Mouse (Mus musculus): Measurements from ENCODE around the gene Thoc2. TPM values are rescaled to one million over a fixed set of nuclear protein-coding genes. Genes with fewer than 3 reads are reported as not detected.
A peak's percentile ranks its signal among the peaks of the same experiment; 100 is the strongest.
"Not testable (repeated sequence)": the region's sequence is repeated elsewhere in the genome, so short reads cannot be mapped to it uniquely, and the experiment has no call there.

The Thoc2 gene
- 2.1 TPM in 1 of 2 replicates, not detected in the other for polyA plus RNA-seq (2012; ENCODE audit: insufficient read depth, low replicate concordance)

DNA sequence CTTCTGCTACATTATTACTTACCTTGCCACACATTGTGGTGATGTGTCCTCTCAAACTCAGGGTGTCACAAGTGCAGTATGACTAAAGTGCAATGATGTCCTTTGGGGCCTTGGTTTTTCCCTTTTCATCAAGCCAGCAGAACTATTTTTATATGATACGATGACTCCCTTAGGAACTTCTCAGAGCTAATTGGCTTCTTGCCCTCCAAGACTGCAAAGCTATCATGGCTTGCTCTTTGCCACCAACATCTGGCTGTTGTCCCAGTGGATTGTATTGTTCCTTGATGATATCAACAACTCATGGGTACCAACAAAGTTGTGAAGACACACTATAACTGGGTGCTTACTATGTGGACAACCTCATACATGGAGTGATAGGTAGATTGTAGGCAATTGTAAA lies at the start of gene Thoc2:
TSS of gene Thoc2 (minus strand) at position 101 of the 400 bp plus-strand sequence.
- Histone ChIP-seq H3K4me1 (no peaks in the 10 kb centered on the region), H3K36me3 (replicated peaks; ENCODE audit: low read length) (no peaks in the 10 kb centered on the region), H3K4me3 (replicated peaks) (no peak within 1 kb of the TSS), H3K27me3 (replicated peaks) (peaks cover 2% of the 10 kb centered on the region), H3K9me3 (no peaks in the 10 kb centered on the region)
- TF ChIP-seq FLI1 (IDR thresholded peaks at IDR 0.05; ENCODE audit: low read length) (no peak), GATA1 (IDR thresholded peaks at IDR 0.05; ENCODE audit: borderline replicate concordance, low read length) (no peak)

DNA sequence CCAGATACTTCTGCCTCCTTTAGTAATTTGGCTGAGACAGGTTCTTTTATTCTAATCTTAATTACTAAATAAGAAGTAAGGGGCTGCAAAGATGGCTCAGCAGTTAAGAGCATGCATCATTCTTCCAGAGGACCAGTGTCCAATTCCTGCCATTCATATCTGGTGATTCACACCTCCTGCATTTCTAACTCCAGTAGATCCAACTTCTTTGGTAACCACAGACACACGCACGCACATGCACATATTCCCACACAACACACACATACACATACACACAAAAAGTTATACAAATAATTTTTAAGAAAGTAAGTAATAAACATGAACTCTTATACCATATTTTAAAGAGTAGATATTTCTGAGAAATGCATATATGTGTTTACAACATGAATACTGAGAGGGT lies 49.6 kb upstream of the Thoc2 start:
- Histone ChIP-seq H3K36me3 (replicated peaks; ENCODE audit: low read length) (no peaks in the 10 kb centered on the region), H3K4me1 (no peaks in the 10 kb centered on the region), H3K9me3 (peaks cover 12% of the 10 kb centered on the region), H3K4me3 (replicated peaks) (no peak overlapping the region), H3K27me3 (replicated peaks) (peaks cover 3% of the 10 kb centered on the region)
- TF ChIP-seq GATA1 (IDR thresholded peaks at IDR 0.05; ENCODE audit: borderline replicate concordance, low read length), result no peak
- no peak for TF ChIP-seq FLI1 (IDR thresholded peaks at IDR 0.05; ENCODE audit: low read length)

DNA sequence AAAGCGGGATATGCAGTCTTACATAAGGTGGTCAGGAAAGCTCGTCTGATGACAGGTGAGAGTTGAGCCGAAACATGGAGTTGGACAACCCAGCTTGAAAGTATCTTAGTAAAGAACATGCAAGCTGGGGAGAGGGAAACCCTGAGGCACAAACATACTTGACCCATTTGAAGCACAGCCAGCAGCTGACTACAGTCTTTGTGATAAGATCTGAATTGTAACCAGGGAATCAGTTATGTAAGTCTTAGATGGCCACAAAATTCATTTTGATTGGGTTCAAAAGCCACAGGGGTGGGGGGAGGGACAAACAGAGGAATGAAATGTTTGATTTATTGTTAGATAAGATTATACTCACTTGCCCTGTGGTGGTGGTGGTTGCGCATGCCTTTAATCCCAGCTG lies 48.9 kb upstream of the Thoc2 start:
- Histone ChIP-seq H3K36me3 (replicated peaks; ENCODE audit: low read length) (no peaks in the 10 kb centered on the region), H3K27me3 (replicated peaks) (no peaks in the 10 kb centered on the region), H3K4me3 (replicated peaks) (no peak overlapping the region), H3K9me3 (0 out of 2 replicates have a peak, but pooled peaks cover 5% of the 10 kb centered on the region), H3K4me1 (no peaks in the 10 kb centered on the region)
- no peak for TF ChIP-seq GATA1 (IDR thresholded peaks at IDR 0.05; ENCODE audit: borderline replicate concordance, low read length)
- no peak for TF ChIP-seq FLI1 (IDR thresholded peaks at IDR 0.05; ENCODE audit: low read length)

DNA sequence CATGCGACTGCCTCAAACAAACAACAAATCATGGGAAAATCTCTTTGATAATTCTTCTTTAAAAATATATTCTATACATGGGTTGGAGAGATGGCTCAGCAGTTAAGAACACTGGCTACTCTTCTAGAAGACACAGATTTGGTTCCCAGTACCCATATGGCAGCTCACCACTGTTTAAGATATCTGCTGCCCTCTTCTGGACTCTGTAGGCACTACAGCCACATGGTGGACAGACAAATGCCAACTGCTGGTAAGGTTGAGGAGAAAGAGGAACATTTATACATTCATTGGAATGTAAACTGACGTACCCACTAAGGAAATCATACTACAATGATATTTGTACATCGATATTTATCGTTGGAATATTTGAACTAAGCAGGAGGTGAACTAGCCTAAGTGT lies 36.7 kb upstream of the Thoc2 start:
- H3K36me3 ChIP-seq (replicated peaks; ENCODE audit: low read length), result no peaks in the 10 kb centered on the region
- no peak overlapping the region for H3K4me3 ChIP-seq (replicated peaks)
- TF ChIP-seq GATA1 (IDR thresholded peaks at IDR 0.05; ENCODE audit: borderline replicate concordance, low read length), result no peak
- no peak for TF ChIP-seq FLI1 (IDR thresholded peaks at IDR 0.05; ENCODE audit: low read length)
- H3K4me1 ChIP-seq, result no peaks in the 10 kb centered on the region
- peaks cover 7% of the 10 kb centered on the region for H3K27me3 ChIP-seq (replicated peaks)
- no peaks in the 10 kb centered on the region for H3K9me3 ChIP-seq

DNA sequence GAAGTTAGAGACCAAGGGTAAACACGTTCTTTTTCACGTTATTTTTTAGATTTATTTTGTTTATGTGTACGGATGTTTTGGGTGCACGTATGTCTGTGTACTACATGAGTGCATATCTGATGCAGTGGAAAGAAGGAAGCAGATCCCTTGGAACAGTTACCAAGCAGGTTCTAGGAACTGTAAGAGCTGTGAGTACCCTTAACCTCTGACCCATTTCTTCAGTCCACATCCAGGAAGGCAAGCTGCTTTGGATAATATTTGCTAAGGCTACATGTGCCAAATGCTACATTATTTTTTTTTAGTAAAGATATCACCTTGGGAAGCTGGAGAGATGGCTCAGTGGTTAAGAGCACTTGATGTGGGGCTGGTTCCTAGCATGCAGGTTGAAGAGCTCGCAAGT lies 21.4 kb upstream of the Thoc2 start:
- TF ChIP-seq GATA1 (IDR thresholded peaks at IDR 0.05; ENCODE audit: borderline replicate concordance, low read length) (no peak), FLI1 (IDR thresholded peaks at IDR 0.05; ENCODE audit: low read length) (no peak)
- no peaks in the 10 kb centered on the region for H3K9me3 ChIP-seq
- H3K27me3 ChIP-seq (replicated peaks), result no peaks in the 10 kb centered on the region
- no peaks in the 10 kb centered on the region for H3K36me3 ChIP-seq (replicated peaks; ENCODE audit: low read length)
- H3K4me3 ChIP-seq (replicated peaks), result no peak overlapping the region
- no peaks in the 10 kb centered on the region for H3K4me1 ChIP-seq

DNA sequence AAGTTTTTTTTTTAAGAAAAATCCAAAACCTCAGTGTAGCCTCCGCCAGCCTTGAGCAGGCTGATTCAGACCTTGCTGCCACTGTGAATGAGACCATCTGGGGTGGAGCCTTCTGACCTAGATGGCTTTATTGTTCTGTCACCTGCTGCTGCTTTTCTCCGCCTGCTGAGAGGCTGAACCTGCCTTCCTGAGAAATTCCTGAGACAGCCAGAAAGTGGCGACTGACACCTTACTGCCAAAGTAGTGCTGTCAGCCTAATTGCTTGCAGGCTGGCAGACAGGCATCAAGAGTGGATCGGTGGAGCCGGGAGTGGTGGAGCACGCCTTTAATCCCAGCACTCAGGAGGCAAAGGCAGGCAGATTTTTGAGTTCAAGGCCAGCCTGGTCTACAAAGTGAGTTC lies 11.3 kb upstream of the Thoc2 start:
- peaks cover 12% of the 10 kb centered on the region for H3K9me3 ChIP-seq
- H3K4me3 ChIP-seq (replicated peaks); H3K27me3 ChIP-seq (replicated peaks); H3K36me3 ChIP-seq (replicated peaks; ENCODE audit: low read length); H3K4me1 ChIP-seq: not testable (repeated sequence)

DNA sequence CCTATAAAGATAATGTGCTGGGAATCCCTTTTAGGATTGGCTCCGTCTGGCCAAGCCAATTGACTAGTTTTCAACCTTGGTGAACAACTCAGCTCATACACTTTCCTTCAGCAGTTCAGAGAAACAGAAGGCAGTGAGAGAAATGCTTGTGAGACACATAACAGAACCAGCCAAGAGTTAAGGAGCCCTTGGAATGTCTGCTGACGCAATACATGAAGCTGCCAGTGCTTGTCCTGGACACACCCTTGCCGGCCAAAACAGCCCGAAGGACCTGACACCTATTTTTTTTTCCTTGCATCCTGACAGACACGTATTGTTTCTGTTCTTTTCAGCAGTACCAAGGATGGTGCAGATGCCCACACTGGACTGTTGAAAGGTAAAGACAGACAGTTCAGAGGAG lies 4.2 kb upstream of the Thoc2 start:
- Histone ChIP-seq H3K36me3 (replicated peaks; ENCODE audit: low read length) (no peaks in the 10 kb centered on the region), H3K4me1 (no peaks in the 10 kb centered on the region), H3K4me3 (replicated peaks) (no peak overlapping the region), H3K9me3 (peaks cover 10% of the 10 kb centered on the region), H3K27me3 (replicated peaks) (peaks cover 2% of the 10 kb centered on the region)
- TF ChIP-seq GATA1 (IDR thresholded peaks at IDR 0.05; ENCODE audit: borderline replicate concordance, low read length) (no peak), FLI1 (IDR thresholded peaks at IDR 0.05; ENCODE audit: low read length) (no peak)

DNA sequence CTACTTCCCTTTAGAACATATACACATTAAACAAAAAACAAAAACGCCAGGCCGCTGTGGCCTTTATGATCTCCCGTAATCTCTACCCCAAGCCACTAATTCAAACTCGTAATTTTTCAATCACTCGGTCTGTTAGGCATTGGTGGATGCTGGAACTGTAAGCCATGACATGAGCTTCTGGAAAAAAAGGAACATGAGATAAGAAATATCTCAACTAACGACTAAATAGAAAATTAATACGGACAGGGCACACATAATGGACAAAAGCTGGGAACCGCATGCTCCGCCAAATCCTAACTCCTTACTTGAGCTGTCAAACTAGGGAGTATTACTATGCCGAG lies 8.4 kb downstream of the Thoc2 start:
- TF ChIP-seq FLI1 (IDR thresholded peaks at IDR 0.05; ENCODE audit: low read length) (no peak), GATA1 (IDR thresholded peaks at IDR 0.05; ENCODE audit: borderline replicate concordance, low read length) (no peak)
- Histone ChIP-seq H3K36me3 (replicated peaks; ENCODE audit: low read length) (no peaks in the 10 kb centered on the region), H3K4me3 (replicated peaks) (peak overlapping the region; percentile 92), H3K9me3 (peaks cover 9% of the 10 kb centered on the region), H3K27me3 (replicated peaks) (peaks cover 2% of the 10 kb centered on the region), H3K4me1 (peaks cover 9% of the 10 kb centered on the region; the same call in 1 of the 2 replicates)

DNA sequence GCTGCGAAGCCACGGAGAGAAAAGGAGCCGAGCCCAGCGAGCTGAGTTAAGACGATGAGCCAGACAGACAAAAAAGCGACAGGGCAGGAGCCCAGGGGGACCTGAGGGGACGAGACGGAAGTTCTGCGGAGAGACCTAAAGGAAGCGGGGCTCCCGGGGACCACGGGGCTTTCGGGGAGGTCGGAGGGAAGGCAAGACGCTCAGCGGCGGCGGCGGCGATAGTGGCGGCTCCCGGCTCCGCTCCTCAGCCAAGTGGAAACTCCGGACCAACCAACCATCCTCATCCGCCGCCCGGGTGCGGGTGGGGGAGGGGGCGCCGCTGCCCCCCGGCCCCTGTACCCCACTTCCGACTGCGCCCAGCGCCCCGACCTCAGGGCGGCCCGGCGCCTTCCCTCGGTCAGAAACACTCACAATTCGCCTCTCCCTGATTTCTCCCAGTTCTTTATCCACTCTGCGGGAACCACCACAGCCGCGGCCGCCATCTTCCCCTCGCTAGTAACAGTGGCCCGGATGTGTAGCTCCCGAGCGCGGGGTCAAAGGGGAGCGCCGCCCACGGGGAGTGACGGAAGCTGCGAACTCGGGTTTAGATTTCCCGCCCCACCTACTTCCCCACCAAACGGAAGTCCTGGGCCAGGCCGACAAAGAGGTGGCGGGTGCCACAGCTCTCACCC lies 8.9 kb downstream of the Thoc2 start:
- Histone ChIP-seq H3K4me1 (peaks cover 11% of the 10 kb centered on the region), H3K9me3 (peaks cover 9% of the 10 kb centered on the region), H3K27me3 (replicated peaks) (peaks cover 2% of the 10 kb centered on the region), H3K36me3 (replicated peaks; ENCODE audit: low read length) (no peaks in the 10 kb centered on the region), H3K4me3 (replicated peaks) (peak overlapping the region; percentile 92)
- TF ChIP-seq FLI1 (IDR thresholded peaks at IDR 0.05; ENCODE audit: low read length), result peak; percentile 68; the same call in 1 of the 2 replicates
- no peak for TF ChIP-seq GATA1 (IDR thresholded peaks at IDR 0.05; ENCODE audit: borderline replicate concordance, low read length)

DNA sequence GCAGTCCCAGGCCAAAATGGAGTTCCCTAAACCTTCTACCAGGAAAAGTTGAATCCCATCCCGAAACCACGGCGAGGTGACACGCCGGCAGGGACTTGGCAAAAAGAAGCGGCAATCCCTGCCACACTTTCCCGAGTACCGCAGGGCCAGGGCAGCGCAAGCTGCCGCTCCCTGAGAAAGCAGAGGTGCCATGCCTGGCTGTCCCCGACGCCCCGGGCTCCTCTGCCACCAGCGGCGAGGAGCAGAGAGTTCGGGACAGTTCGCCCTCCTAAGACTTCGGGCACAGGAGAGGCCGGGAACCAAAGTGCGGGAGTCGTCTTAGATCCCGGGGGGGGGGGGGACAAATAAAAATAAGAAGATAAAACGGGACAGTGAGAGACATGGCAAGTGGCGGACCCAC lies 9.5 kb downstream of the Thoc2 start:
- H3K4me1 ChIP-seq, result peaks cover 15% of the 10 kb centered on the region
- peak overlapping the region; percentile 92 for H3K4me3 ChIP-seq (replicated peaks)
- H3K36me3 ChIP-seq (replicated peaks; ENCODE audit: low read length), result no peaks in the 10 kb centered on the region
- H3K27me3 ChIP-seq (replicated peaks), result peaks cover 2% of the 10 kb centered on the region
- TF ChIP-seq FLI1 (IDR thresholded peaks at IDR 0.05; ENCODE audit: low read length) (no peak), GATA1 (IDR thresholded peaks at IDR 0.05; ENCODE audit: borderline replicate concordance, low read length) (no peak)
- H3K9me3 ChIP-seq, result peaks cover 9% of the 10 kb centered on the region

DNA sequence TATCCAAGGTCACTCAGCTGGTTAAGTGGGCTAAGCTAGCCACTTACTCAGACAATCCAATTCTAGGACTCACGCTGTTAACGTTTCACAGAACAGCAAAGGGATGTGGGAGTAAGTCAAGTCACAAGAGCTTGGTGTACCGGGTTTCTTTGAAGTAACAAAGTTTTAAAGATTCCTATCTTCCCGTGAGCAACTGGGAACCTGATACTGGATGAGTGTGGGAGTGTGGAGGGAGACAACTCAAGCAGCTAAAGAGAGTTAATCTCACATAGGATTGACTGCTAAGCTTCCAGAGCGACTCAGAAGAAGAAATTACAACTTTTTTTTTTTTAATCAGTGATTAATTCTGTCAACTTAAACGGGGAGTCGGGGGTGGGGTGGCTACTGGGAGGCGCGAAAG lies 10.0 kb downstream of the Thoc2 start:
- Histone ChIP-seq H3K27me3 (replicated peaks) (peaks cover 2% of the 10 kb centered on the region), H3K4me3 (replicated peaks) (peak overlapping the region; percentile 92), H3K4me1 (peaks cover 15% of the 10 kb centered on the region), H3K36me3 (replicated peaks; ENCODE audit: low read length) (no peaks in the 10 kb centered on the region), H3K9me3 (peaks cover 9% of the 10 kb centered on the region)
- TF ChIP-seq GATA1 (IDR thresholded peaks at IDR 0.05; ENCODE audit: borderline replicate concordance, low read length) (no peak), FLI1 (IDR thresholded peaks at IDR 0.05; ENCODE audit: low read length) (no peak)
